Mouse (Mus musculus) E14TG2a.4 (cell line): ENCODE measurements at regions not wholly inside any gene's neighbourhood (a gene's known extent, or its start where the extent isn't known, plus 50 kb on each side); places are given as distances from the start of the nearest gene placed in this dataset.

ENCODE experiments used
- H3K27me3 ChIP-seq: 2 replicates; pipeline ENCODE4 v1.6.1; 2014; ENCODE audit warnings: low read length, control low read depth; ENCODE audit not compliant: insufficient read depth
- H3K36me3 ChIP-seq: 2 replicates; pipeline ENCODE4 v1.6.1; 2014; ENCODE audit warnings: low read length, control low read depth; ENCODE audit not compliant: insufficient read depth
- H3K4me1 ChIP-seq: replicated peaks from 2 replicates; pipeline ENCODE4 v1.6.1; 2014; ENCODE audit warnings: low read depth, low read length, control low read depth
- H3K4me3 ChIP-seq: replicated peaks from 2 replicates; pipeline ENCODE4 v1.5.1; 2014; ENCODE audit warnings: mild to moderate bottlenecking, low read length
- H3K9me3 ChIP-seq: 2 replicates; pipeline ENCODE4 v1.6.1; 2014; ENCODE audit warnings: low read length, control low read depth
- CTCF ChIP-seq: conservative IDR thresholded peaks from 2 replicates; pipeline ENCODE4 v1.5.1; 2014; ENCODE audit warnings: low read length
- NANOG ChIP-seq: IDR thresholded peaks from 2 replicates; pipeline ENCODE4 v1.6.1; 2014; ENCODE audit warnings: borderline replicate concordance, low read length, mixed read lengths
- POU5F1 ChIP-seq: IDR thresholded peaks from 2 replicates; pipeline ENCODE4 v1.6.1; 2014; ENCODE audit warnings: low read length, borderline replicate concordance

DNA sequence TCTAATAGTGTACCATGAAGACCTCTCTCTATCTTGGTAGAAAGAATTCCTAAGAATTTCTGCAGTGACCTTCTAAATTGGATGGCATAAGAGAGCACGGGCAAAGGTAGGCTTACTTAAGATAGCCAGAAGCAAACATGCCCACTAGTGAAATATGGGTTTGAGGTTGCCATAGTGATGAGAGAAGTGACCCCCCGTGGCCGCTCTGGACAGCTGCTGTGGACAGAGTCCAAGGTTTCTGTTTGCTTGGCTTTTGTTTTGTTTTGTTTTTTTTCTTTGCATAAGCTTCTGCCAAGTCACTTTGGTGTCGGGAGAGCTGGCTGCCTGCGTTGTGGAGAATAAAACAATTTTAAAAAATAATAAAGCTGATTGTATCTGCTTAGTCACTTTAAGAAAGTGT lies 151.8 kb upstream of the Cdh4 start:
- Histone ChIP-seq H3K9me3 (peaks cover under 1% of the 10 kb centered on the region), H3K4me1 (no peaks in the 10 kb centered on the region), H3K27me3 (no peaks in the 10 kb centered on the region), H3K36me3 (no peaks in the 10 kb centered on the region), H3K4me3 (no peak overlapping the region)
- TF ChIP-seq NANOG (no peak), CTCF (no peak), POU5F1 (no peak)

DNA sequence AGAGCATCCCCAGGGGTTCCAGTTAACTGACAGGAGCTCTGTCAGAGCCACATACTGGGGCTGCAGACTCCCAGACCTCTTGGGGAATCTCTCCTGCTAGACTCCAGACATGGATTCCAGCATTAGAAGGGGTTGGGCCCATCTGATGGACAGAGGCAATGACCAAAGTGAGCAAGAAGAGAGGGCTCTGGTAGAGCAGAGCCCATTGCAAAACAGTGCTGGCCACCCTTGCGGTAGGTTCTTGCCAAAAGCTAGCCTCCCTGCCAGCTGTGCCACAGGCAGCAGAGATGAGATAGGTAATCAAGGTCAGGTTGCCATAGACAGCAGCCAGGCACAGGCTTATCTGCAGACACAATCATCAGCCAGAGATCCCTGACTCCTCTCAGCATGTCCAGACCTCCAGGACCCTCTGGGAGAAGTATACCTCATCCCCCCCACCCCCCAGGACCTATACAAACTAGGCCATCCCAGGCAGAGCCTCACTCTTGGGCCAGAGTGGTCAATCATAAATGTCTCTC lies 151.1 kb upstream of the Cdh4 start:
- H3K36me3 ChIP-seq = no peaks in the 10 kb centered on the region

DNA sequence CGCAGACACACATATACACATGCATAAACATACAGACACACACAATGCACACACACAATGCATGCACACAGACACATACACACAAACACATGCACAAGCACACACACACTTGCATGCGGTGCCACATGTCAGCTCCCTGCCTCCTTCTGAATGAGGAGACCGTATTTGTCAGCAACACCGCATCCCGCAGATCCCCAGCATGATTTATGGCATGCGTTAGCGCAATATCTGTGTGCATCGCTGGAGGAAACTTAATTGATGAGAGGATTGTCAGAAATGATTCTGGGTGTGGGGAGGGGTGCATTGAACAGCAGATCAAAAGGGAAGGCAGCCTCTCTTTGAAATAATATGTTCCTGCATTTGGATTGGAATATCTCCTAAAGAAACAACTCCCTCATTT lies 150.3 kb upstream of the Cdh4 start:
- Histone ChIP-seq H3K4me1 (no peaks in the 10 kb centered on the region), H3K4me3 (no peak overlapping the region), H3K27me3 (no peaks in the 10 kb centered on the region), H3K36me3 (no peaks in the 10 kb centered on the region), H3K9me3 (peaks cover 7% of the 10 kb centered on the region)
- TF ChIP-seq POU5F1 (no peak), NANOG (no peak), CTCF (no peak)

More for the DNA sequence above, 151.1 kb upstream of the Cdh4 start:
- Histone ChIP-seq H3K27me3 (no peaks in the 10 kb centered on the region), H3K9me3 (peaks cover 7% of the 10 kb centered on the region), H3K4me3 (no peak overlapping the region), H3K4me1 (no peaks in the 10 kb centered on the region)
- TF ChIP-seq NANOG = no peak
- TF ChIP-seq CTCF = no peak
- no peak for TF ChIP-seq POU5F1

DNA sequence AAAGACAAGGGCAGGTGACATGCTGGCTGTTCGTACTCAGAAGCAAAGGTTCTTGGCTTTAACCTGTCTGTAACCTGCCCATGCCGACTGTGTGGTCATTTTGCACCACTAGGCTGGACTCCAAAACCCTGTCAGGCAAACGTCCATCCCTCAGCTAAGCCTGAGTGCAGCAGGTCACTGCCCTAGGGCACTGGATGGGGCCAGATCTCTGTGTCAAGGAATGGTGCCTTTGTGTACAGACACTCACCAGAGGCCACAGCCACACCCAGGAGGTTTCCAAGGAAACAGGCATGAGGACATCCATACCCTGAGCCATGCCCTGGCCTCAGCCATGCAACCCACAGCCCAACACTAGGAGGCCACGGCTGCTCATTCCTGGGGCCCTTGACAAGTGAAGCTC lies 149.7 kb upstream of the Cdh4 start:
- Histone ChIP-seq H3K4me3 (no peak overlapping the region), H3K4me1 (no peaks in the 10 kb centered on the region), H3K9me3 (peaks cover 7% of the 10 kb centered on the region), H3K27me3 (no peaks in the 10 kb centered on the region), H3K36me3 (no peaks in the 10 kb centered on the region)
- no peak for TF ChIP-seq POU5F1
- TF ChIP-seq NANOG = no peak
- TF ChIP-seq CTCF = no peak

DNA sequence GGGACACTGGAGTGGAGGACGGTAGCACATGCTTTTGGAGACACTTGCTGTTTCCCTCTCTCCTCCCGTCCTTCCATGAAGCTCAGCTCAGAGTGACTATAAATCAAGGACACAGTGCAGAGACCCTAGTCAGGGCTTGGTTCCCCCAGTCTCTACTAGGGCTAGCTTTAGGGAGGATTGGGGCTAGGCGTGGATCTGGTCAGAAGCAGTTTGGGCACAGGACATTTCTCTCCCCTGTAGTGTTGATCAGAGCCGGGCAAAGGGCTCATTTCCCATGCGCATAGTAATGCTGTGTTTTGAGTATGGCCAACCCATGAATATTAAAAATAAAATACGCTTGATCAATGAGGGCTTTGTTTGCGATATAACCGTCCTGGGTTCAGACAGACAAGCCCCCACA lies 149.1 kb upstream of the Cdh4 start:
- TF ChIP-seq NANOG = no peak
- TF ChIP-seq CTCF = no peak
- TF ChIP-seq POU5F1 = no peak
- H3K4me1 ChIP-seq = no peaks in the 10 kb centered on the region
- no peaks in the 10 kb centered on the region for H3K36me3 ChIP-seq
- H3K4me3 ChIP-seq = no peak overlapping the region
- no peaks in the 10 kb centered on the region for H3K27me3 ChIP-seq
- peaks cover 9% of the 10 kb centered on the region for H3K9me3 ChIP-seq

DNA sequence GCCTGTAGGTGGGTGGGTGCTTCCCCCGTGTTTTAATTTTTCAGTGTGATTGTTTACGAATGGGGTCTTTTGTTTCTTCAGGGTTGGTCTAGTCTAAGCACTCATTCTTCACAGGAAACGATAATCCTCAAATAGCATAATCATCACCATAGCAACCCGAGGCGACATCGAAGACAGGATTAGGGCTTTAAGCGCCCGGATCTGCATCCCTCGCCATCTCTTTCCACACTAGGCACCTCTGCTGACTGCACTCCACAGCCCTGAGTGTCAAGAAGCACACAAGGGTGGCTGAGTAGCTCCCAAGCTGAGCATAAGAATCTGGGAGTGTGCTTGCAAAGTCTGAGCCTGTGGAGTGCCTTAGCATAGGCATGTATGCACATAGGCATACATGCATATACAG lies 145.2 kb upstream of the Cdh4 start:
- H3K27me3 ChIP-seq = no peaks in the 10 kb centered on the region
- H3K4me3 ChIP-seq = no peak overlapping the region
- peaks cover 21% of the 10 kb centered on the region for H3K9me3 ChIP-seq
- TF ChIP-seq NANOG = no peak
- no peak for TF ChIP-seq POU5F1
- no peak for TF ChIP-seq CTCF
- no peaks in the 10 kb centered on the region for H3K4me1 ChIP-seq
- no peaks in the 10 kb centered on the region for H3K36me3 ChIP-seq

DNA sequence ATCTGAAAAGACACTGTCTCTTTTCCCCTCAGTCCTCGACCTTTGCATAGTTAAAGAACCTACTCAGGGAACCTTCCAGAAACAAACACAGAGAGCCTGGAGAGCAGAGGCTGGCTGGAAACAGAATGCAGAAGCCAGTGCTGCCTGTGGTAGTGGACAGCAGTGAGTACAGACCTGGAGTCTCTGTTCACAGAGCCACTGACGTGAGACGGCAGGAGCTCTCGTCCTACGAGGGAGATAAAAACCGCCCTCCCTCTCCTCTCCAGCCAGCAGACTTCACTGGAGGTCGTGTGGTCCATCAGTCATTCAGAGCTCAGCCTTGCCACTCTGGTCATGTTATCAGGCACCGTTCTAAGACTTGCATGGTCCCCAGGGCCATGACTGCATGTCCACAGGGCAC lies 138.5 kb upstream of the Cdh4 start:
- TF ChIP-seq CTCF (no peak), NANOG (no peak), POU5F1 (no peak)
- no peaks in the 10 kb centered on the region for H3K4me1 ChIP-seq

DNA sequence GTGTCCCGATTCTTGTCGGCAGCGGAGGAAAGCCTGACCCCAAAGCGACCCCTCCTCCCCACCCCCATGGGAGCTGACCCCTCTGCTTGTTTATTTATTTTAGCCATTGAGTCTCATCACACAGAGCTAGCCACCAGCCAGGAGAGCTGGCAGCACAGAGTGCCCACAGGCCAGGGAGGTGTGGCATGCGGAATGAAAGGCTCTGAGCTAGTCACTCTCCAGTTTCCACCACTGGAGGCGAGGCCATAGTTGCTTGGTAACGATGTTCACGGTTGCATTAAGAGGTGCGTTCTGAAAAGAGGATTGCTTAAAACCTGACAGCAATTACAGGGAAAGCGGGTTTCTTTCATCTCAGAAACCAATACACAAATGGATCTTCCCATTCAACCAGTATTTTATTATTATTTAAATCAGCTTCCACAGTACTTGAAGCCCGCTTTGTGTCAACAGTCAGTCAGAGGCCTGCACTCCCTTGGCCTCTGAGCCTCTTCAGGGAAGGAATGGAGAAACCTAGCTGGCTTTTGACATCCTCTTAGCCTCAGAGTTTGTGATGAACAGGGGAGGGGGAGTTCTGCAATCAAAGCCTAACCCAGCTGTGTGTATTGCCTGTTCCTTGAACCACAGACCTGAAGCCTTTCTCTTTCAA lies 134.8 kb upstream of the Cdh4 start:
- Histone ChIP-seq H3K4me3 (no peak overlapping the region), H3K4me1 (no peaks in the 10 kb centered on the region), H3K9me3 (peaks cover 7% of the 10 kb centered on the region; the same call in 1 of the 2 replicates), H3K27me3 (0 out of 2 replicates have a peak, but pooled peaks cover 5% of the 10 kb centered on the region), H3K36me3 (no peaks in the 10 kb centered on the region)
- TF ChIP-seq NANOG (no peak), POU5F1 (no peak), CTCF (no peak)

More for the DNA sequence above, 138.5 kb upstream of the Cdh4 start:
- Histone ChIP-seq H3K27me3 (no peaks in the 10 kb centered on the region), H3K4me3 (no peak overlapping the region), H3K9me3 (peaks cover 19% of the 10 kb centered on the region), H3K36me3 (no peaks in the 10 kb centered on the region)
